Mouse (Mus musculus) kidney, embryonic 15.5 days (tissue): ENCODE data around the gene Gabrg3. TPM values are rescaled to one million over a fixed set of nuclear protein-coding genes. Genes with fewer than 3 reads are reported as not detected.
"Not testable (repeated sequence)": the region's sequence is repeated elsewhere in the genome, so short reads cannot be mapped to it uniquely, and the experiment has no call there.

Experiments
- ATAC-seq: fragments of 200-750 bp; cut with Nextera tagmentation; replicated peaks from 2 replicates; pipeline ENCODE4 v1.8.0; 2017; ENCODE audit warnings: moderate TSS enrichment; ENCODE audit not compliant: low FRiP score
- H3K27ac ChIP-seq: fragments of 300-500 bp; sonication (generic); 2 replicates; pipeline ENCODE4 v1.5.1; 2015; ENCODE audit warnings: mild to moderate bottlenecking, inconsistent platforms
- H3K27me3 ChIP-seq: fragments of 300-500 bp; sonication (generic); 2 replicates; pipeline ENCODE4 v1.6.1; 2015; ENCODE audit warnings: inconsistent platforms
- H3K36me3 ChIP-seq: fragments of 300-500 bp; sonication (generic); 2 replicates; pipeline ENCODE4 v1.6.1; 2015; ENCODE audit warnings: inconsistent platforms
- H3K4me1 ChIP-seq: fragments of 300-500 bp; sonication (generic); 2 replicates; pipeline ENCODE4 v1.6.1; 2015; ENCODE audit warnings: inconsistent platforms
- H3K4me2 ChIP-seq: fragments of 300-500 bp; sonication (generic); 2 replicates; pipeline ENCODE4 v1.6.1; 2015; ENCODE audit warnings: moderate library complexity, mild to moderate bottlenecking, inconsistent platforms
- H3K4me3 ChIP-seq: fragments of 300-500 bp; sonication (generic); replicated peaks from 2 replicates; pipeline ENCODE4 v1.5.1; 2015; ENCODE audit warnings: mild to moderate bottlenecking, inconsistent platforms
- H3K9ac ChIP-seq: fragments of 300-500 bp; sonication (generic); 2 replicates; pipeline ENCODE4 v1.6.1; 2015; ENCODE audit warnings: mild to moderate bottlenecking, inconsistent platforms
- H3K9me3 ChIP-seq: fragments of 300-500 bp; sonication (generic); replicated peaks from 2 replicates; pipeline ENCODE4 v1.6.1; 2016; ENCODE audit warnings: inconsistent platforms
- WGBS: fragments of 180-500 bp; shearing (Covaris S2); methylation state at CpG from one replicate; pipeline ENCODE4 v1.1.7; 2015; ENCODE audit warnings: mixed read lengths; 5-methylcytosine and 5-hydroxymethylcytosine counted together
- polyA plus RNA-seq: library from polyadenylated mRNA; unstranded; fragments of >200 nt; fragmentation: Nextera tagmentation; extraction: Ambion mirVana; gene quantifications from 2 replicates; pipeline ENCODE4 v1.2.1, GENCODE M21; 2015

Gabrg3 gene
- polyA plus RNA-seq, 1 experiment from 2014 or later: 0.69 TPM

DNA sequence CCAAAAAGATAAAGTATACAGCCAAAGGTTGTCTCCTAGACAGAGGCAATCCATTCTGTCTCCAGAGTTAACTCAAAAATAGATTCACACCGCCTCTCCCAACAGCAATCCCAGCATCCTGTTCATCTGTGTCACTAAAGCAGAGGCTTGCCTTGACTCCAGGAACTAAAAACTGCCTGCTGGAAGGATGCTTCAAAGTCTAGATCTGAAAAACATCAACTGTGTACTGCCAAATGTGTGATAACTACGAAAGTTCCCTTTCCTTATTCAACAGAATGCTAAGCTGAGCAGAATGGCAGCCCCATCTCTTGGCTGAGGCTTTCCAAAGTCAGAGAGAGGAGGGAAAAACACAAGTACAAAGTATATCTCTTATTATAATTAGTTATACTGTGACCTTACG lies 90.3 kb downstream of the Gabrg3 start:
- no peaks in the 10 kb centered on the region for H3K4me1 ChIP-seq
- no peaks in the 10 kb centered on the region for H3K27me3 ChIP-seq
- ATAC-seq: no peak
- H3K9me3 ChIP-seq: no peaks in the 10 kb centered on the region
- H3K9ac ChIP-seq: no peak overlapping the region
- no peaks in the 10 kb centered on the region for H3K36me3 ChIP-seq
- no peak overlapping the region for H3K27ac ChIP-seq
- no peak overlapping the region for H3K4me2 ChIP-seq
- no peak overlapping the region for H3K4me3 ChIP-seq
- WGBS: 80% methylated on average over 3 of the region's 3 CpGs

DNA sequence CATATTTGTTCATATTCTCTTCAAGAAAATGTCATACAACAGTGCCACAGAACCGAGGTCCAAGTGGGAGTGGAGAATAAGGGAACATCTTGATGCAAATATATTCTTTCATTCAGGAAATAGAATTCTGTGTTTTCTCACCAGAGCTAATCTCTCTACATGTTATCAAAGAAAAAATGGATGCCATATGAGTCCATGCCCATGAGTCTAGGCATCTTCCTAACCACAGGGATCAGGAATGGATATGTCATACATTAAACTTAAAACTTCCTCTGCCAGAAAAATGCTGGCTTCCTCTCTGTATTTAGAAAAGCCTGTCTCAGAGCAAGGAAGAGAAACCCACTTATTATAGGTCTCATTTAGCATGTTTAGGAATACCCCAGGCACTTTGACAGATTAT lies 92.9 kb downstream of the Gabrg3 start:
- no peaks in the 10 kb centered on the region for H3K36me3 ChIP-seq
- H3K4me3 ChIP-seq: no peak overlapping the region
- H3K27me3 ChIP-seq: no peaks in the 10 kb centered on the region
- ATAC-seq: no peak
- H3K4me1 ChIP-seq: no peaks in the 10 kb centered on the region
- no peak overlapping the region for H3K4me2 ChIP-seq
- 76% methylated on average over 1 of the region's 1 CpGs for WGBS
- no peak overlapping the region for H3K27ac ChIP-seq
- H3K9me3 ChIP-seq: no peaks in the 10 kb centered on the region
- no peak overlapping the region for H3K9ac ChIP-seq

DNA sequence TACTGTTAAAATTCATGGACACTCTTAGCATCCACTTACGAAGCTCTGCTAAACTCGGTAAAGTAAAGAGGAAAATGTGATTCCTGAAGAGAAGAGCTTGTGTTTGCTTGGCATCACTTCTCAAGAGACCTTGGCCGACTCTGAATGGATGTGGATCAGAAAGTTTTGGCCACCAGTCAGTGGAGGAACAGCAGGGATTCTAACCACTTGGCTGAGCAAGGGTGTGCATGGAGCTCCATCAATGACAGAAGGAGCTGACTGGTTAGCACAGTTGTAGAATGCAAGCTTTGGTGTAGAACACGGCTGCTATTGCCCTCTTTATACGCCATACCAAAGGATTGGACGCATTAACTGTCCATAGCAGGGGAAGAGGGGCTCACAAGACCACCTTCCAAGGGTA lies 93.4 kb downstream of the Gabrg3 start:
- no peak overlapping the region for H3K4me2 ChIP-seq
- H3K9me3 ChIP-seq: no peaks in the 10 kb centered on the region
- 87% methylated on average over 6 of the region's 6 CpGs for WGBS

DNA sequence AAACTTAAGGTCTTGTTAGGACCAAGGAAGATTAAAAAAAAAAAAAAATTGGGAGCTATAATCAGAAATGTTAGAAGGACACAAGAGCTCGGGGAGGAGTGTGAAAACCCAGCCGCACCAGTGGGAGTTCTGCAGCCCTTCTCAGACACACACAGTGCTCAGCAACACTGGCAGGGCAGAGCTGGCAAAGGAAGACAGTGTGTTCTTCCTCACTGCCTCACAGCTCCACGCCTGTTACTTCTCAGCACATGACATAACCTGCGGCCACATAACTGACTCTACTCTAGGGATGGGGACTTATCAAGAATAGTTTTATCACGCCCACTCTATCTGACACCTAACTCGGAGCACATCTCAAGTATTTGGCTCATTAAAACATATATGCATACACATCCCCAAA lies 103.8 kb downstream of the Gabrg3 start:
- no peak overlapping the region for H3K9ac ChIP-seq
- H3K27me3 ChIP-seq: no peaks in the 10 kb centered on the region
- no peaks in the 10 kb centered on the region for H3K36me3 ChIP-seq
- H3K27ac ChIP-seq: no peak overlapping the region
- no peaks in the 10 kb centered on the region for H3K9me3 ChIP-seq
- WGBS: 84% methylated on average over 6 of the region's 6 CpGs
- H3K4me1 ChIP-seq: no peaks in the 10 kb centered on the region
- no peak for ATAC-seq
- no peak overlapping the region for H3K4me2 ChIP-seq
- no peak overlapping the region for H3K4me3 ChIP-seq

More for the DNA sequence above, 93.4 kb downstream of the Gabrg3 start:
- ATAC-seq: no peak
- Histone ChIP-seq H3K4me1 (no peaks in the 10 kb centered on the region), H3K27me3 (no peaks in the 10 kb centered on the region), H3K36me3 (no peaks in the 10 kb centered on the region), H3K27ac (no peak overlapping the region), H3K4me3 (no peak overlapping the region), H3K9ac (no peak overlapping the region)

DNA sequence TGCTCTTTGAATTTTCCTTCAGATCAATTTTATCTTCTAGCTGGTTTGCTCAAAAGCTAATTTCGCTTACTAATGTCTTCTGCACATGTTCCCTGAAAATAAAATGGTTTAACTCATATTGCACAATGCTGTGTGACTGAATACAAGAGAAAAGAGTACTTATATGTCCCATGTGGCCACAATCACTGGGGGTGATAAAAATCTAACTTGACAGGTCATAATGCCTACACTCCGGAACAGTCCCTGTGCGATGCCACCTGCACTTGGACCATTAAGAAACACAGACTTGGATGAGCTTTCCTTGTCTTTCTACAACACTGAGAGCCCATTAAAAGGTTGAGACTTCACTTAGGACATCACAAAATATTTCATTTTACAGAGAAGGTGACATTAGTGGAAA lies 108.1 kb downstream of the Gabrg3 start:
- Histone ChIP-seq H3K27me3 (no peaks in the 10 kb centered on the region), H3K4me2 (no peak overlapping the region), H3K36me3 (no peaks in the 10 kb centered on the region), H3K4me1 (no peaks in the 10 kb centered on the region), H3K27ac (no peak overlapping the region), H3K4me3 (no peak overlapping the region), H3K9me3 (no peaks in the 10 kb centered on the region), H3K9ac (no peak overlapping the region)
- WGBS: 70% methylated on average over 3 of the region's 3 CpGs
- no peak for ATAC-seq

DNA sequence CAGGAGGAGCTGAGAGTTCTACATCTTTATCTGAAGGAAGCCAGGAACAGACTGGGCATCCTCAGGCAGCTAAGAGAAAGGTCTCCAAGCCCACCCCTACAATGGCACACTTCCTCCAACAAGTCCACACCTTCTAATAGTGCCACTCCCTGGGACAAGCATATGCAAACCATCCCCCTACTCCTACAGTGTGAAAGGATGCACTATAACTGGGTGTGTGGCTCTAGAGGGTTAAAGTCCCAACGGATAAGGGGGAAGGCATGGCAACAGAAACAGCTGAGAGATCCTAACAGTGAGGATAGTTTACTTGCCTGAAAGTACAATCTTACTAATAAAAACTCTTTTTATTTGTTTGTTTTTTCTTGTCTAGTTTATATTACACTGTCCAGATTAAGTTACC lies 126.8 kb downstream of the Gabrg3 start:
- Histone ChIP-seq H3K9ac (no peak overlapping the region), H3K36me3 (no peaks in the 10 kb centered on the region), H3K27me3 (no peaks in the 10 kb centered on the region), H3K27ac (no peak overlapping the region), H3K4me1 (no peaks in the 10 kb centered on the region), H3K4me3 (no peak overlapping the region), H3K4me2 (no peak overlapping the region), H3K9me3 (no peaks in the 10 kb centered on the region)
- ATAC-seq: no peak
- 59% methylated on average over 1 of the region's 1 CpGs for WGBS

DNA sequence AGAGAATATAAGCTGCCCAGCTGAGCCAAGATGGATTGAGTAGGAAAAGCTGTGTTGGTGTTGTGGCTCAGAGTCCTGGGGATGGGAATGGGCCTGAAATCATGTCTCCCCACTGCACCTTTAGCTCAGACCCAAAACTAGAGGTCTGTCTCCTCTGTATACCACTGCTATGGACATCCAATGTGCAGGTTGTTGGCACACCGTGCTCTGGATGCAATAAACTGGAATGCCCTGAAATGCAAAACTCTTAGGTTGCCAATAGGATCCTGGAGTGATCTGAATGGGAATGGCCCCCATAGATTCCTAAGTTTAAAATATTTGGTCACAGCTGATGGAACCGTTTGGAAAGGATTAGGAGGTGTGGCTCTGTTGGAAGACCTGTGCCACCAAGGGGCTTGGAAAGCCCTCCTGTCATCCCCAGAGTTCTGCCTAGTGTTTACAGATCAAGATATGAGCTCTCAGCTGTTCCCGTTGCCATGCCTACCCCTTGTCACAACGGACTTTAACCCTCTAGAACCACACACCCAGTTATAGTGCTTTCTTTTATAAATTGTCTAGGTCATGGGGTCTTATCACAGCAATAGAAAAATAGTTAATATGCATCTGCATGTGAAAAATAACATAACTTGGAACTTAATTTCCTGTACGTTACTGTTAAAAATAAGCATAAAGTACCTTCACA lies 128.0 kb downstream of the Gabrg3 start:
- Histone ChIP-seq H3K9me3 (no peaks in the 10 kb centered on the region), H3K4me1 (no peaks in the 10 kb centered on the region), H3K27ac (no peak overlapping the region), H3K4me3 (no peak overlapping the region), H3K9ac (no peak overlapping the region), H3K4me2 (no peak overlapping the region), H3K36me3 (no peaks in the 10 kb centered on the region), H3K27me3 (no peaks in the 10 kb centered on the region)
- no peak for ATAC-seq
- WGBS: 71% methylated on average over 5 of the region's 5 CpGs

DNA sequence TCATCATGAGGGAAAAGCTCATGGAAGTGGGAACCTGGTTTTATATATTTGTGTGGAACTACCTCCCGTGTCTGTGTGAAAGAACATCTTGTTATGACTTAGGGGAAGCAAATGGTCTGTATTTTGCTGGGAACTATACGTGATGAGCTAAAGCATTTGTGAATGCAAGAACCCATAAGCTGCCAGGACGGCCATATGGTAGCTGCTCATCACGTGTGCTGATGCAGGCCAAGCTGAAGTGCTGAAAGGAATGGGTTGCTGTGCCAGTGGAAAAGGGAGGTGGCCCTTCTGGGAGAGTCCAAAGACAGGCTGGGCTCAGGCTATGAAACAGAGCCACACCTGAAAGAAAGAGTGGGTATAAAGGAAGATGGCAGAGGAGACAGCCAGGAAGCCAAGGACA lies 143.0 kb downstream of the Gabrg3 start:
- Histone ChIP-seq H3K36me3 (no peaks in the 10 kb centered on the region), H3K4me1 (no peaks in the 10 kb centered on the region), H3K27ac (no peak overlapping the region), H3K4me2 (no peak overlapping the region), H3K9me3 (no peaks in the 10 kb centered on the region), H3K27me3 (no peaks in the 10 kb centered on the region), H3K9ac (no peak overlapping the region), H3K4me3 (no peak overlapping the region)
- WGBS: 81% methylated on average over 4 of the region's 4 CpGs
- no peak for ATAC-seq

DNA sequence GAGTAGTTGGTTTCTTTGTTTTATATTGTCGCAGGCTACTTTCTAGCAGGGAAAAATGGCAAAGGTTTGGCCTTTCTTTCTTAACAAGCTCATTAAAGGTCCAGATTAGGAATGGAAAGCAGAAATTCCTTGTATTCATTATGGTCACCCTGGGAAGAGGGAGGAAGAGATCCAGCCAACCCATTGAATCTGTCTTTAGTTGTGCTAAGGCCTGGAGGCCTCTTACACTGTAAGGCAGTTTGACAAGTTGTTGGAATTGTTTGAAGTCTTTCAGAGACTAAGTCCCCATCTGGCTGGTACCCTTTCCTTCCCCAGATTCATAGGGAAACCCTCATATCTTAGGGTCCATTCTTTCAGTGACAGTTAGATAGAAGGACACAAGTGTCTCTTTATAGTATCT lies 172.9 kb downstream of the Gabrg3 start:
- Histone ChIP-seq H3K9me3 (no peaks in the 10 kb centered on the region), H3K27ac (no peak overlapping the region), H3K27me3 (no peaks in the 10 kb centered on the region), H3K4me3 (no peak overlapping the region), H3K4me1 (no peaks in the 10 kb centered on the region), H3K9ac (no peak overlapping the region), H3K36me3 (no peaks in the 10 kb centered on the region), H3K4me2 (no peak overlapping the region)
- WGBS: 87% methylated on average over 1 of the region's 1 CpGs
- no peak for ATAC-seq

DNA sequence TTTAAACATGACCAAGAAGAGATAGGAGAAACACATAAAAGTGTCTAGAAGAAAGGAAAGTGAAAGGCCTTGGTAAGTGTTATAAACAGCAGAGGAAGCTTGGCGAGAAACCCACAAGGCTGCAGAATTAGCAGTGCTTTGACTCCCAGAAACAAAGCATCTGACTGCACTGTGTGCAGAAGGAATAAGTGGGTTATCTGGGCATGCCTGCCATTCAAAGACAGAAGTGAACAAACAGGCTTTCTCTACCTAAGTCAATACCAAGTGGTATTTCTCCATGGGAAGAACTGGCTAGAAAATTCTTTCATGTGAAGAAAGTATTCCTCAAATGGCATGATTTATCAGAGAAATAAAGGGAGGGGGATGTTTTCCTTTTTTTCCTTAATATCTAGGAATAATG lies 201.0 kb downstream of the Gabrg3 start:
- Histone ChIP-seq H3K27ac (no peak overlapping the region), H3K4me1 (no peaks in the 10 kb centered on the region), H3K9me3 (no peaks in the 10 kb centered on the region), H3K4me2 (no peak overlapping the region), H3K36me3 (no peaks in the 10 kb centered on the region), H3K9ac (no peak overlapping the region), H3K27me3 (no peaks in the 10 kb centered on the region), H3K4me3 (no peak overlapping the region)
- no peak for ATAC-seq
- WGBS: 82% methylated on average over 1 of the region's 1 CpGs

DNA sequence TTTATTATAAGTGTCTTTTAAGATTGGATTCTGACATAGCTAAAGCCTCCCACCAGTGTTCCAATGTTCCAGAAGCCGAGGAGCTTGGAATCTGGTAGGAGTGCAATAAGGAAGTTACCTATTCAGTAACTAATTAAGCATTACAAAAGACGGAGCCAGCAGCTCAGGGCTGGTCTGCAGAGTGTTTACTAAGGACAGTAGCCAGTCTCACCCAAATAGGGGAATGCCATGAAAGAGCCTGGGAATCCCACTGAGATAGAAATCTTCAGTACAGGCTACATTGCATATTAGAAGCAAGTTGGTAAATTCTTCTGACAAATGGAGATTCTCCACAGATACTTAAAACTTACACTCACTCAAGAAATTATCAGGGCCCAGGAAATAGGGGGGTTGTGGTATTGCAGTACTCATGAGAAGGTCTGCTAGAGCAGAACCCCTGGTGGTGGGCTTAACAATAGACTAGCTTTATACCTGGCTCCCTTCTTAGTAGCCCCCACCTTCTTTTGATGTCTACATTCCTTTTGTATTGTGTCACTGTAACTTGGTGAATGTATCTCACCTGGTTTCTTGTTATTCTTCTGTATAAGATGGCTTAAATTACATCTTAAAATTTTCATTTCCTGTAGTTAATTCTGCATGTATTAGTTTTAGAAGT lies 211.0 kb downstream of the Gabrg3 start:
- not testable (repeated sequence) for H3K36me3 ChIP-seq, H3K9me3 ChIP-seq, H3K4me1 ChIP-seq, H3K9ac ChIP-seq, H3K4me3 ChIP-seq, ATAC-seq, H3K27ac ChIP-seq, H3K4me2 ChIP-seq, H3K27me3 ChIP-seq
- whole genome bisulfite sequencing: 53% methylated on average over 2 of the region's 2 CpGs

DNA sequence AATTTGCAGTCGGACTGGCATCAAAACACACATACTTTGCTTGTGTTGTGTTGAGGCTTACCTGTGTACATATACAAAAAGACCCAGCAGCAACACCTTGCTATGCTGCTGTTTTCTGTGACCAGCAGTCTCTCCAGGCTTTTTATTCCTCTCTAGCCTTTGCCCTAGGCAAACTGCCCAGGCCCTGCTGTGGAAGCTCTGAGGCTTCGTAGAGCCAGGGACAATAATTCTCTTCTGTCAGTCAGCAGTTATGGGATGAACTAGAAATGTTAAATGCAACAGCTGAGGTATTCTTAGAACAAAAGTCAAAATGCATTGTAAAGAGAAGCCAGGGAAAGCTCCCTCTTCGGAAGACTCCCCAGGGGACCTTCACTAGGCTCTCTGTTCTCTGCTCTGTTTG lies 220.1 kb downstream of the Gabrg3 start:
- Histone ChIP-seq H3K36me3 (no peaks in the 10 kb centered on the region), H3K27ac (no peak overlapping the region), H3K9me3 (no peaks in the 10 kb centered on the region), H3K9ac (no peak overlapping the region), H3K4me3 (no peak overlapping the region), H3K27me3 (no peaks in the 10 kb centered on the region), H3K4me1 (0 out of 2 replicates have a peak, but pooled peaks cover 6% of the 10 kb centered on the region), H3K4me2 (no peak overlapping the region)
- ATAC-seq: no peak
- 60% methylated on average over 3 of the region's 3 CpGs for WGBS

DNA sequence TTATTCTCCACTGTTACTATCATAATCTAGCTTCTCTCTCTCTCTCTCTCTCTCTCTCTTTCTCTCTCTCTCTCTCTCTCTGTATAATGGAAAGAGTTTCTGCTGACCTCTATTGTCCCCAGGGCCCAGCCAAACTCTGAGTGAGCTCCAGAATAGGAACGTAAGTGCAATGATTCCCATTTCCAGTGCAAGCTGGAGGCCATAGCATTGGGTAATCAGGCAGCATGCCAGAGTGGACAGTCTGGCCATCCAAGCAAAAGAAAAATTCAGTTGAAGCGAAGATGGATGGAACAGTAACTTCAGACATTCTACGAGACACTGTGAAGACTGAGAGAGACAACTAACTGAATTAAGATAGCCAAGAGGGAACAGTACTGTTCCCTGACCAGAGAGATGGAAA lies 228.8 kb downstream of the Gabrg3 start:
- 81% methylated on average over 3 of the region's 3 CpGs for WGBS
- no peak for ATAC-seq

More for the DNA sequence above, 228.8 kb downstream of the Gabrg3 start:
- Histone ChIP-seq H3K4me1 (0 out of 2 replicates have a peak, but pooled peaks cover 7% of the 10 kb centered on the region), H3K9ac (no peak overlapping the region), H3K4me2 (no peak overlapping the region), H3K9me3 (no peaks in the 10 kb centered on the region), H3K27ac (no peak overlapping the region), H3K36me3 (no peaks in the 10 kb centered on the region), H3K4me3 (no peak overlapping the region), H3K27me3 (no peaks in the 10 kb centered on the region)
